Mouse (Mus musculus) stomach, postnatal 0 days (tissue): ENCODE results near the gene Vmn2r42.
"Not testable (repeated sequence)": the region's sequence is repeated elsewhere in the genome, so short reads cannot be mapped to it uniquely, and the experiment has no call there.

Experiments
- CTCF ChIP-seq: IDR thresholded peaks from 2 replicates; pipeline ENCODE4 v1.5.1; 2016; ENCODE audit warnings: antibody characterized with exemption, low read depth, mild to moderate bottlenecking, moderate library complexity
- EP300 ChIP-seq: optimal IDR thresholded peaks from 2 replicates; pipeline ENCODE3; 2016; ENCODE audit warnings: antibody characterized with exemption

GRCm38 (mm10) chr7:8200220-8200619 lies at the start of gene Vmn2r42:
- TF ChIP-seq CTCF, EP300: not testable (repeated sequence)
